Mouse (Mus musculus) embryonic facial prominence, embryonic 11.5 days (tissue): ENCODE measurements around the gene Setd4. TPM values are rescaled to one million over a fixed set of nuclear protein-coding genes. Genes with fewer than 3 reads are reported as not detected.

Experiments used
- ATAC-seq: fragments of 200-750 bp; cut with Nextera tagmentation; replicated peaks from 2 replicates; pipeline ENCODE4 v1.8.0; 2017; ENCODE audit warnings: low read depth; ENCODE audit not compliant: insufficient number of reproducible peaks, low FRiP score, low TSS enrichment
- DNase-seq: peaks from one replicate; pipeline ENCODE4 v3.0.0-alpha.2; 2015; ENCODE audit warnings: low spot score
- H3K27ac ChIP-seq: fragments of 300-500 bp; sonication (generic); replicated peaks from 2 replicates; pipeline ENCODE4 v1.5.1; 2014; ENCODE audit warnings: mild to moderate bottlenecking, low read depth, low read length, control low read depth
- H3K27me3 ChIP-seq: fragments of 300-500 bp; sonication (generic); 2 replicates; pipeline ENCODE4 v1.6.1; 2014; ENCODE audit warnings: mild to moderate bottlenecking, low read length, moderate library complexity, mixed read lengths; ENCODE audit not compliant: control insufficient read depth, insufficient read depth
- H3K36me3 ChIP-seq: fragments of 300-500 bp; sonication (generic); replicated peaks from 2 replicates; pipeline ENCODE4 v1.6.1; 2014; ENCODE audit warnings: low read depth, mild to moderate bottlenecking, low read length, moderate library complexity, mixed read lengths; ENCODE audit not compliant: control insufficient read depth, insufficient read depth
- H3K4me1 ChIP-seq: fragments of 300-500 bp; sonication (generic); 2 replicates; pipeline ENCODE4 v1.6.1; 2014; ENCODE audit warnings: low read length, mixed read lengths; ENCODE audit not compliant: control insufficient read depth, insufficient read depth
- H3K4me2 ChIP-seq: fragments of 300-500 bp; sonication (generic); 2 replicates; pipeline ENCODE4 v1.6.1; 2014; ENCODE audit warnings: low read depth, mild to moderate bottlenecking, control low read depth, low read length, moderate library complexity
- H3K4me3 ChIP-seq: fragments of 300-500 bp; sonication (generic); 2 replicates; pipeline ENCODE4 v1.5.1; 2014; ENCODE audit warnings: low read depth, low read length, control low read depth
- H3K9ac ChIP-seq: fragments of 300-500 bp; sonication (generic); replicated peaks from 2 replicates; pipeline ENCODE4 v1.6.1; 2014; ENCODE audit warnings: mild to moderate bottlenecking, control low read depth, low read length
- H3K9me3 ChIP-seq: fragments of 300-500 bp; sonication (generic); replicated peaks from 2 replicates; pipeline ENCODE4 v1.6.1; 2016; ENCODE audit warnings: mild to moderate bottlenecking, low read length, inconsistent platforms, mixed read lengths; ENCODE audit not compliant: control insufficient read depth
- WGBS: fragments of 180-500 bp; shearing (Covaris S2); extraction: QIAGEN DNeasy Blood & Tissue Kit; methylation state at CpG from one replicate; pipeline ENCODE4 v1.1.7; 2014; 5-methylcytosine and 5-hydroxymethylcytosine counted together
- polyA plus RNA-seq: library from polyadenylated mRNA; unstranded; fragments of >200 nt; fragmentation: Nextera tagmentation; extraction: Ambion mirVana; gene quantifications from 2 replicates; pipeline ENCODE4 v1.2.1, GENCODE M21; 2014

The Setd4 gene
- polyA plus RNA-seq, 1 experiment from 2014 or later: 18.0 TPM

- ATAC-seq: no peak
- WGBS: 30% methylated on average over 14 of the region's 14 CpGs
Observed at GRCm38 (mm10) chr16:93576412-93577082, 27.3 kb downstream of the Setd4 start.

GRCm38 (mm10) chr16:93575574-93575973, 28.3 kb downstream of the Setd4 start:
- no peaks in the 10 kb centered on the region; the same call in 1 of the 2 replicates for H3K4me1 ChIP-seq
- no peak overlapping the region for H3K9ac ChIP-seq
- H3K36me3 ChIP-seq: no peaks in the 10 kb centered on the region
- DNase-seq (no peak), ATAC-seq (no peak)
- no peak overlapping the region for H3K4me3 ChIP-seq
- H3K27ac ChIP-seq: no peak overlapping the region
- no peaks in the 10 kb centered on the region for H3K27me3 ChIP-seq
- no peaks in the 10 kb centered on the region for H3K9me3 ChIP-seq
- WGBS: 79% methylated on average over 5 of the region's 5 CpGs
- H3K4me2 ChIP-seq: no peak overlapping the region

More at GRCm38 (mm10) chr16:93576412-93577082, 27.3 kb downstream of the Setd4 start:
- Histone ChIP-seq H3K9me3 (no peaks in the 10 kb centered on the region), H3K9ac (no peak overlapping the region), H3K4me2 (no peak overlapping the region), H3K27me3 (no peaks in the 10 kb centered on the region), H3K36me3 (no peaks in the 10 kb centered on the region), H3K4me3 (no peak overlapping the region), H3K27ac (no peak overlapping the region), H3K4me1 (no peaks in the 10 kb centered on the region; the same call in 1 of the 2 replicates)
- peak; percentile 91 for DNase-seq

- no peak overlapping the region for H3K27ac ChIP-seq
- no peaks in the 10 kb centered on the region; the same call in 1 of the 2 replicates for H3K4me1 ChIP-seq
- H3K4me2 ChIP-seq: no peak overlapping the region
- no peaks in the 10 kb centered on the region for H3K9me3 ChIP-seq
- peak; percentile 41 for DNase-seq
- 43% methylated on average over 18 of the region's 18 CpGs for WGBS
- H3K36me3 ChIP-seq: no peaks in the 10 kb centered on the region
- H3K4me3 ChIP-seq: no peak overlapping the region
- no peak overlapping the region for H3K9ac ChIP-seq
- ATAC-seq: no peak
- no peaks in the 10 kb centered on the region for H3K27me3 ChIP-seq
Observed at GRCm38 (mm10) chr16:93574521-93575191, 29.2 kb downstream of the Setd4 start.

GRCm38 (mm10) chr16:93573434-93573833, 30.4 kb downstream of the Setd4 start:
- ATAC-seq (no peak), DNase-seq (no peak)
- H3K9me3 ChIP-seq: no peaks in the 10 kb centered on the region
- no peaks in the 10 kb centered on the region for H3K27me3 ChIP-seq
- H3K4me2 ChIP-seq: no peak overlapping the region
- H3K4me1 ChIP-seq: no peaks in the 10 kb centered on the region; the same call in 1 of the 2 replicates
- whole genome bisulfite sequencing: 93% methylated on average over 5 of the region's 5 CpGs
- no peak overlapping the region for H3K4me3 ChIP-seq
- no peak overlapping the region for H3K9ac ChIP-seq
- H3K36me3 ChIP-seq: no peaks in the 10 kb centered on the region
- H3K27ac ChIP-seq: no peak overlapping the region

GRCm38 (mm10) chr16:93572383-93572782, 31.5 kb downstream of the Setd4 start:
- H3K4me2 ChIP-seq: no peak overlapping the region
- H3K9ac ChIP-seq: no peak overlapping the region
- no peaks in the 10 kb centered on the region; the same call in 1 of the 2 replicates for H3K4me1 ChIP-seq
- H3K27me3 ChIP-seq: no peaks in the 10 kb centered on the region
- no peak overlapping the region for H3K27ac ChIP-seq
- ATAC-seq (no peak), DNase-seq (no peak)
- no peaks in the 10 kb centered on the region for H3K9me3 ChIP-seq
- no peak overlapping the region for H3K4me3 ChIP-seq
- WGBS: 91% methylated on average over 6 of the region's 6 CpGs
- no peaks in the 10 kb centered on the region for H3K36me3 ChIP-seq

GRCm38 (mm10) chr16:93558499-93558898, 45.4 kb downstream of the Setd4 start:
- H3K27ac ChIP-seq: peak overlapping the region; percentile 36; the same call in 1 of the 2 replicates
- peaks cover 6% of the 10 kb centered on the region; the same call in 1 of the 2 replicates for H3K4me1 ChIP-seq
- no peaks in the 10 kb centered on the region for H3K36me3 ChIP-seq
- no peak for ATAC-seq
- 6% methylated on average over 12 of the region's 12 CpGs for WGBS
- no peaks in the 10 kb centered on the region for H3K9me3 ChIP-seq
- H3K27me3 ChIP-seq: no peaks in the 10 kb centered on the region
- peak overlapping the region; percentile 26; the same call in 1 of the 2 replicates for H3K4me2 ChIP-seq
- H3K4me3 ChIP-seq: no peak overlapping the region
- peak overlapping the region; percentile 22; the same call in 1 of the 2 replicates for H3K9ac ChIP-seq
- peak; percentile 64 for DNase-seq

GRCm38 (mm10) chr16:93557646-93558045, 46.2 kb downstream of the Setd4 start:
- 53% methylated on average over 8 of the region's 8 CpGs for WGBS
- no peak for ATAC-seq
- no peaks in the 10 kb centered on the region for H3K9me3 ChIP-seq
- no peak overlapping the region for H3K9ac ChIP-seq
- peaks cover 6% of the 10 kb centered on the region; the same call in 1 of the 2 replicates for H3K4me1 ChIP-seq
- no peak overlapping the region for H3K4me2 ChIP-seq
- H3K27me3 ChIP-seq: no peaks in the 10 kb centered on the region
- no peak for DNase-seq
- no peak overlapping the region for H3K4me3 ChIP-seq
- H3K27ac ChIP-seq: no peak overlapping the region
- H3K36me3 ChIP-seq: no peaks in the 10 kb centered on the region
